Mouse (Mus musculus): ENCODE results near the gene Ssbp3. TPM values are rescaled to one million over a fixed set of nuclear protein-coding genes. Genes with fewer than 3 reads are reported as not detected.

Gene Ssbp3
- polyA plus RNA-seq, 1 experiment from 2014 or later, result 81.5 TPM

GRCm38 (mm10) chr4:106987725-106988364 is 77.3 kb downstream of the Ssbp3 start:
- H3K9ac ChIP-seq (ENCODE audit: low read depth, low read length), result no peak overlapping the region
- 20% methylated on average over 7 of the region's 7 CpGs for WGBS
- no peak overlapping the region for H3K4me3 ChIP-seq (ENCODE audit: low read length)
- H3K36me3 ChIP-seq (ENCODE audit: control insufficient read depth, insufficient read depth, low read length), result no peaks in the 10 kb centered on the region
- H3K4me1 ChIP-seq (ENCODE audit: control insufficient read depth, insufficient read depth, low read length), result peaks cover 45% of the 10 kb centered on the region
- H3K4me2 ChIP-seq (replicated peaks; ENCODE audit: low read depth, low read length), result peak overlapping the region; percentile 8; the same call in 1 of the 2 replicates
- no peaks in the 10 kb centered on the region for H3K9me3 ChIP-seq (ENCODE audit: control insufficient read depth, low read length)
- H3K27me3 ChIP-seq (ENCODE audit: control insufficient read depth, insufficient read depth, low read length), result no peaks in the 10 kb centered on the region
- ATAC-seq (ENCODE audit: low FRiP score, low TSS enrichment), result 0 out of 2 replicates have a peak, but pooled peaks have one; percentile 29
- peak overlapping the region; percentile 77 for H3K27ac ChIP-seq (ENCODE audit: low read depth, low read length)

- 80% methylated on average over 6 of the region's 6 CpGs for WGBS
- no peak overlapping the region for H3K4me3 ChIP-seq (ENCODE audit: low read length)
- no peak overlapping the region for H3K4me2 ChIP-seq (replicated peaks; ENCODE audit: low read depth, low read length)
- H3K36me3 ChIP-seq (ENCODE audit: control insufficient read depth, insufficient read depth, low read length), result no peaks in the 10 kb centered on the region
- no peaks in the 10 kb centered on the region for H3K27me3 ChIP-seq (ENCODE audit: control insufficient read depth, insufficient read depth, low read length)
- ATAC-seq (ENCODE audit: low FRiP score, low TSS enrichment), result no peak
- peaks cover 35% of the 10 kb centered on the region for H3K4me1 ChIP-seq (ENCODE audit: control insufficient read depth, insufficient read depth, low read length)
- H3K27ac ChIP-seq (ENCODE audit: low read depth, low read length), result 0 out of 2 replicates have a peak overlapping the region, but pooled peaks have one; percentile 32
- H3K9me3 ChIP-seq (ENCODE audit: control insufficient read depth, low read length), result no peaks in the 10 kb centered on the region
- H3K9ac ChIP-seq (ENCODE audit: low read depth, low read length), result no peak overlapping the region
These were observed 78.4 kb downstream of the Ssbp3 start for GRCm38 (mm10) chr4:106988886-106989225.

- no peak overlapping the region for H3K4me3 ChIP-seq (ENCODE audit: low read length)
- H3K9ac ChIP-seq (ENCODE audit: low read depth, low read length), result no peak overlapping the region
- H3K36me3 ChIP-seq (ENCODE audit: control insufficient read depth, insufficient read depth, low read length), result no peaks in the 10 kb centered on the region
- H3K27me3 ChIP-seq (ENCODE audit: control insufficient read depth, insufficient read depth, low read length), result no peaks in the 10 kb centered on the region
- no peak for ATAC-seq (ENCODE audit: low FRiP score, low TSS enrichment)
- peaks cover 35% of the 10 kb centered on the region for H3K4me1 ChIP-seq (ENCODE audit: control insufficient read depth, insufficient read depth, low read length)
- no peak overlapping the region for H3K4me2 ChIP-seq (replicated peaks; ENCODE audit: low read depth, low read length)
- no peaks in the 10 kb centered on the region for H3K9me3 ChIP-seq (ENCODE audit: control insufficient read depth, low read length)
- 0 out of 2 replicates have a peak overlapping the region, but pooled peaks have one; percentile 32 for H3K27ac ChIP-seq (ENCODE audit: low read depth, low read length)
- WGBS, result 67% methylated on average over 10 of the region's 10 CpGs
These were observed 78.9 kb downstream of the Ssbp3 start for GRCm38 (mm10) chr4:106989226-106989983.

- Histone ChIP-seq H3K4me3 (ENCODE audit: low read length) (no peak overlapping the region), H3K36me3 (ENCODE audit: control insufficient read depth, insufficient read depth, low read length) (no peaks in the 10 kb centered on the region), H3K9ac (ENCODE audit: low read depth, low read length) (no peak overlapping the region), H3K27ac (ENCODE audit: low read depth, low read length) (no peak overlapping the region), H3K4me2 (replicated peaks; ENCODE audit: low read depth, low read length) (no peak overlapping the region), H3K27me3 (ENCODE audit: control insufficient read depth, insufficient read depth, low read length) (no peaks in the 10 kb centered on the region), H3K4me1 (ENCODE audit: control insufficient read depth, insufficient read depth, low read length) (peaks cover 18% of the 10 kb centered on the region), H3K9me3 (ENCODE audit: control insufficient read depth, low read length) (no peaks in the 10 kb centered on the region)
- ATAC-seq (ENCODE audit: low FRiP score, low TSS enrichment), result no peak
- 96% methylated on average over 5 of the region's 5 CpGs for WGBS
These were observed 82.6 kb downstream of the Ssbp3 start for GRCm38 (mm10) chr4:106993053-106993452.

- Histone ChIP-seq H3K27ac (ENCODE audit: low read depth, low read length) (no peak overlapping the region), H3K4me2 (replicated peaks; ENCODE audit: low read depth, low read length) (no peak overlapping the region), H3K4me3 (ENCODE audit: low read length) (no peak overlapping the region), H3K9ac (ENCODE audit: low read depth, low read length) (no peak overlapping the region), H3K9me3 (ENCODE audit: control insufficient read depth, low read length) (no peaks in the 10 kb centered on the region), H3K36me3 (ENCODE audit: control insufficient read depth, insufficient read depth, low read length) (no peaks in the 10 kb centered on the region), H3K4me1 (ENCODE audit: control insufficient read depth, insufficient read depth, low read length) (peaks cover 14% of the 10 kb centered on the region), H3K27me3 (ENCODE audit: control insufficient read depth, insufficient read depth, low read length) (no peaks in the 10 kb centered on the region)
- WGBS, result 86% methylated on average over 5 of the region's 5 CpGs
- no peak for ATAC-seq (ENCODE audit: low FRiP score, low TSS enrichment)
These were observed 83.8 kb downstream of the Ssbp3 start for GRCm38 (mm10) chr4:106994252-106994651.

- ATAC-seq (ENCODE audit: low FRiP score, low TSS enrichment), result no peak
- Histone ChIP-seq H3K27me3 (ENCODE audit: control insufficient read depth, insufficient read depth, low read length) (no peaks in the 10 kb centered on the region), H3K36me3 (ENCODE audit: control insufficient read depth, insufficient read depth, low read length) (no peaks in the 10 kb centered on the region), H3K4me2 (replicated peaks; ENCODE audit: low read depth, low read length) (no peak overlapping the region), H3K4me1 (ENCODE audit: control insufficient read depth, insufficient read depth, low read length) (peaks cover 14% of the 10 kb centered on the region), H3K9ac (ENCODE audit: low read depth, low read length) (no peak overlapping the region), H3K27ac (ENCODE audit: low read depth, low read length) (no peak overlapping the region), H3K4me3 (ENCODE audit: low read length) (no peak overlapping the region), H3K9me3 (ENCODE audit: control insufficient read depth, low read length) (no peaks in the 10 kb centered on the region)
- 88% methylated on average over 6 of the region's 6 CpGs for WGBS
These were observed 84.6 kb downstream of the Ssbp3 start for GRCm38 (mm10) chr4:106995069-106995468.

- 92% methylated on average over 5 of the region's 5 CpGs for WGBS
- Histone ChIP-seq H3K9me3 (ENCODE audit: control insufficient read depth, low read length) (no peaks in the 10 kb centered on the region), H3K27me3 (ENCODE audit: control insufficient read depth, insufficient read depth, low read length) (no peaks in the 10 kb centered on the region), H3K4me1 (ENCODE audit: control insufficient read depth, insufficient read depth, low read length) (peaks cover 14% of the 10 kb centered on the region), H3K36me3 (ENCODE audit: control insufficient read depth, insufficient read depth, low read length) (no peaks in the 10 kb centered on the region), H3K4me3 (ENCODE audit: low read length) (no peak overlapping the region), H3K27ac (ENCODE audit: low read depth, low read length) (no peak overlapping the region), H3K4me2 (replicated peaks; ENCODE audit: low read depth, low read length) (no peak overlapping the region), H3K9ac (ENCODE audit: low read depth, low read length) (no peak overlapping the region)
- no peak for ATAC-seq (ENCODE audit: low FRiP score, low TSS enrichment)
These were observed 85.0 kb downstream of the Ssbp3 start for GRCm38 (mm10) chr4:106995513-106995912.

GRCm38 (mm10) chr4:106996305-106997076 is 86.0 kb downstream of the Ssbp3 start:
- Histone ChIP-seq H3K4me3 (ENCODE audit: low read length) (no peak overlapping the region), H3K27ac (ENCODE audit: low read depth, low read length) (no peak overlapping the region), H3K36me3 (ENCODE audit: control insufficient read depth, insufficient read depth, low read length) (no peaks in the 10 kb centered on the region), H3K4me2 (replicated peaks; ENCODE audit: low read depth, low read length) (no peak overlapping the region), H3K4me1 (ENCODE audit: control insufficient read depth, insufficient read depth, low read length) (peaks cover 19% of the 10 kb centered on the region), H3K9me3 (ENCODE audit: control insufficient read depth, low read length) (no peaks in the 10 kb centered on the region), H3K9ac (ENCODE audit: low read depth, low read length) (no peak overlapping the region), H3K27me3 (ENCODE audit: control insufficient read depth, insufficient read depth, low read length) (no peaks in the 10 kb centered on the region)
- WGBS, result 31% methylated on average over 13 of the region's 13 CpGs
- ATAC-seq (ENCODE audit: low FRiP score, low TSS enrichment), result peak; percentile 58; the same call in 1 of the 2 replicates
